Mouse (Mus musculus): ENCODE measurements around the gene Lag3.

DNA sequence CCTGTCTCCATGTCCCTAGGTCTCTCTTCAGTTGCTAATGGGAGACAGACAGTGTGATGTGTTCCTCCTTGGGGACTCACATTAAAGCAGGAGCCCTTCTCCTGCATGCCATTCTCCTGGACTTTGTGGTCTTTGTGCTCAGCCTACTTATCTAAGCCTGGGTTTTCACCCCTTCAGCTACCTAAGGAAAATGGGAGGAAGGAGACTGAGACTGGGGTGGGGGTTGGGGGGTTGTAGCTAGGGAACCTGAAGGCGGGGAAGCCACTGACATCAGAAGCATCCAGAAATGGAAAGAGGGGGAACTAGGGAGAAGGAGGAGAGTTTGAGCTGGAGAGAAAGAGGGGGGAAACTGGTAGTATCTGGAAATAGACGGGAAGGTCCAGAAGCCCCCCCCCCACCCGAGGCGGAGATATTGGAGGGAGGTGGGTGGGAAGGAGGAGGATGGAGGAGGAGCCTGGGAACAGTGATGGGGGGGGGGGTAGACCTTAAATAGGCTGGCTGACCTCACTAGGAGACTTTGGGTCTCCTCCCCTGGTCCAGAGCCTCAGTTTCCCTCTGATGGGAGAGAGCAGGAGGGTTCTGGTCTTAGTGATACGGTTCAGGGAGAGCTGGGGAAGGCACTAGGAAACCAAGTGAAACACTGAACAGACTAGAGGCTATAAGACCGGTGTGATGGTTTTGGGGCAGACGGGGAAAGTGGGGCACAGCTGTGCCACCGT is 48.9 kb downstream of the Lag3 start:
- TF ChIP-seq CTCF (IDR thresholded peaks at IDR 0.05; ENCODE audit: extremely low read depth, insufficient read length, insufficient replicate concordance, low read depth, low read length) = no peak
- TF ChIP-seq POLR2A (IDR thresholded peaks at IDR 0.05; ENCODE audit: low read depth, low read length) = no peak
